Mouse (Mus musculus) kidney, postnatal 4 days (tissue): ENCODE results near the gene Rps26.

Source experiments
- DNase-seq, 2 experiments: peaks; one replicate each; pipeline ENCODE4 v3.0.0; 2021; ENCODE audit warnings: mixed read lengths in 2 of 2

Rps26 gene

DNA sequence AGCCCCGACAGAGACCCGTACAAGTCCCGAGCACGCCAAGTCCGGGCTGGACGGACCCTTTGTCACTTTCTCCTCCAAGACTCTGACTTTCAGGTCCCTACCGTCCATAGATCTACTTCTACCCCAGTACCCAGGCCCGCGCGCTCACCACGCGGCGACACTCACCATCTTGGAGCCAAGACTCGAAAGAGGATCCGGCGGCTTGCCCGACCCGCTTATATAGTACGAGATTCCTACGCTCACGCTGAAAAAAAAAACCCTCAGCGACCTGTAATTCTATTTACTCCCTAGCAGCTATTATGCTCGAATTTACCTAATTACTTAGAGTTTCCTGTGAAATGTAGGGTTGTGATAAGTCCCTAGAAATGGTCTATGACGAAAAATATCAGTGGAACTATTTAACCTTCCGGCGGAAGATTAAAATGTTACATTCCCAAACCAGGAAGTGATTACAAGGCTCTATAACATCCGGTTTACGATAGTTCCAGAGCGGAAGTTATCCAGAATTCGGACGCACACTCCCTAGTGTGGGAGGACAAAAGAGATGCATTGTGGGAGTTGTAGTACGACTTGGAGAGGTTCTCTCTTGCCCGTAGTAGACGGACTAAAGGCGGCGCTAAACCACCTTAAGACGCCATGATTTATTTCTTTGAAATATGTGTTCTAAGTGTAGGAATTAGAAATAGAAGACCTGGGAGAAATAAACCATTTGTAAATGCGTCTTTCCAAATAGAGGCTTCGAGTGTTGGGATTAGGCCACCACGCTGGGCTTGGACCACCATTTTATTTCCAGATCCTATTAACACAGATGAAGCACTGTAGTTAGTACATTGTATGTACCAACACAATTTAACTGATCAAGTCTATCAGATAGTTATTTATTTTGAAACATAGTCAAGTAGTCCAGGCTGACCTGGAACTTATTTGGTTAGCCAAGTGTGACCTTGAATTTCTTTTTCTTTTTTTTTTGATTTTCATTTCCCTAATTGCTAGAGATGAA is at the start of gene Rps26:
Gene Rps26, minus strand, starts transcription at position 437 of the 1,000 bp plus-strand sequence.
- DNase-seq, result peak; percentile 87 to 93

DNA sequence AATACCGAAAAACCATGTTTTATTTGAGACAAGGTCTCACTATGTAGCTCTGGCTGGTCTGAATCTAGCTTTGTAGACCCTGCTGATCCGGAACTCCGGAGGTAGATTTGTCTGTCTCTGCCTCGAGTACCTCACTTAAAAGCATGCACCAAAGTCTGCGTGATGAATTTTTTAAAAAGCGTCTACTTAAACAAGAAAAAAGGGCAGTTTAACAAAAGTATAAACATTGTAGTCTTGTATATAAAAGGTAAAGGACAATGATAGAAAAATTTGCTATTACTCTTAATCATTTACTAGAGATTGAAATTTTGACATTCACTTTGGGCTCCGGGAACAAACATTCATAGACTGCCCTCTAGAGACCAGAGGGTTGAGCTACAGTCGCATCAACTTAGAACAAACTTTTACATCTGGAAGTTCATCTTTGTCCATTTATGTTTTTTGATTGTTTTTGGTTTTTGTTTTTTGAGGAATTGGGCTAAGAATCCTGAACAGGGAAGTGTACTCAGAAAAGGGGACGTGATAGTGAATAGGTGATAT is 48.0 kb upstream of the Rps26 start:
- DNase-seq, result peak in 1 of 2 experiments; percentile 43

DNA sequence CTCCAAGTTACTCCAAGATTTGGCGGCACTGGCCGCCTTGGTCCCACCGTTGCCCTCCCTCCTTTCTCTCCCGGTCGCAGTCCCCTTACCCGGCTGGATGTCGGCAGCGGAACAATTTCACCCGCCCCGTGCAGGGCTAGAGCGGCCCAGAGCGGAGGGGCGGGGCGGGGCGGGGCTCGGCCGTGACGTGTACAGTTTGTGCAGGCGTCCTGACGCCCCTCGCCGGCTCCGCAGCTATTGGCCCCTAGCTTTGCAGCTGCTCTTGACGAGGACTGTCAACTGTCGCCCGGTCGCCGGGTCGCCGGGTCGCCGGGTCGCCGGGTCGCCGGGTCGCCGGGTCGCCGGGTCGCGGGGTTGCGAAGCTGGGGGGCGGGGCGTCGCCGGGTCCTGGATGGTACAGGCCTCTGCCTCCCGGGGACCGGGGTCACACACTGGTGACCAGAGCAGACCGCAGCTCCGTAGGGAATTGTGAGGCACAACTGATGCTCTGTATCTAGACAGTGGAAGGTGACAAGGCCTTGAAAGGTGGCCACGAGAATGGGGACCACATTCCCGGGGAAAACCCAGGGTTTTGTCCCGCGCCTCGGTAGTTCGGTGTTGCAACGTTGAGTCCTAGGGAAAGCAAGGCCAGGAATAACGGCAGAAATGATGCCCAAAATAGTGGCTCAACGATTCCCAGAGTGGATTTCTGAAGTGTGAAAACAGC is 47.4 kb upstream of the Rps26 start, which contains the start of gene Suox:
Gene Suox, minus strand, starts transcription at position 311 of the 706 bp plus-strand sequence.
- peak; percentile 88 to 92 for DNase-seq

DNA sequence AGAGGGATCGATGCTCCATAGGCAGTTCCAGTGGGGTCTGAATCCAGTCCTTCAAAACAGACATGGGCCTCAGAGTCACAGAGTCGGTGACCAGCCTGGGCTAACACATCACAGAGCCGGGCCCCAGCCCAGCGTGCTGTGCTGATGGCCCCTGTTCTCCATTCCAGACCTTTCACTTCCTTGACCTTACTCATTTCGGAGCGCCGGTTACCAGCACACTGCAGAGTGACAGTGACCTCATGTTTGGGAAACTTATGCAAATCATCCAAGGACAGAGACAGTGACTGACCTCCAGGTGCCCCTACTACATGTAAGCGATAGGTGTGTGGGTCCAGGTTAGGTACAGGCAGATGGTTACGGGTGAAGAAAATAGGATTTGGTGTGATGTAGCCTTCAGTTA is 44.6 kb upstream of the Rps26 start:
- DNase-seq, result no peak

DNA sequence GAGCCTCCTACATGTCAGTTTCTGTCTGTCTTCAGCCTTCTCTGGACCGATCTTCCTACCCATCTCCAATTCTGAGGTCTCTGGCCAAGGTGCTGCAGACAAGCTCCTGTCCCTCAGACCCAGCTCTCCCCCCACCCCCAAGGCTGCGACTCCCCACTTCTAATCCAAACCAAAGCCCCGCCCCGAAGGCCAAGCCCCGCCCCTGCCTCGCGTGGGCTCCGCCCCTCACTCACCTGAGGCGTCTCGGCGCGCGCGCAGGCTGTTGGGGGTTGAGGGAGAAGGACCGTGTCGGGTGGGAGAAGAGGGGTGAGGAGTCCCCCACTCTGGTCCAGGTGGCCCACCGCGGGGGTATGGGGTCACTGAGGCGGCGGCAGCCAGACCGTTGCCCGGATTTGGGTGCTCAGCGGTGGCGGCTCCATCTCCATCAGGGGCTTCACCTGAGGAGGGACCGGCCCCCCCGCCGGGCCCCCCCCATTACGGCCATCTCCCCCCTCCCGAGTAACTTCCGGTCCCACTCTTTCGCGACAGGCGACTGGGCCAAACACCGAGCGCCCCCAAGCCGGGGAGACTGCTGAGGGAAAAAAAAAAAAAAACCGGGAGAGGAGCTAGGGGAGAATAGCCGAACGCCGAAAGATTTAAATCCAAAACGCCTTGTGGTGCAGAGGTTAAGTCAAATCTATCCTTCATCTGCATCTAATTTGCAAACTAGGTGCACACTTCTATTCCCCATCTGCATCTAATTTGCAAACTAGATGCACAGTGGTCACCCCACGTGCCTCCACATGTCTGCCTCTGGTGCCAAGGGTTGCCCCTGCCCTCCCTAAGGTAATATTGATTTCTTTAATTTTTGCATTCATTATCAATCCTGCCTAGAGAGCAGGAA is 42.5 kb upstream of the Rps26 start:
- peak; percentile 85 to 87 for DNase-seq

DNA sequence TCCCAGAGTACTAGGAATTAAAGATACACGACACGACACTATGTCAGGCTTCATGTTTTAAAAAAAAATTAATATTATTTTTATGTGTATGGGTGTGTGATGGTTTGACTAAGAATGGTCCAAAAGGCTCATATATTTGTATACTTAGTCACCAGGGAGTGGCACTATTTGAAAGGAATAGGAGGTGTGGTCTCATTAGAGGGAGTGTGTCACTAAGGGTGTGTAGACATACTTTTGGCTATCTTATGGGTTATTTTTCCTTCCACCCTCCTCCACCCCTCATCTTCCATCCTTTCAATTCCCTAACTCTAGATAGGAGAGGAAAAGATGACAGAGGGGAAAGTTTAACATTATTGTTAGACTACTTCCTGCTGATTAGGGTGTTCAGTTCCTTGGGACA is 39.3 kb upstream of the Rps26 start:
- DNase-seq, result no peak

DNA sequence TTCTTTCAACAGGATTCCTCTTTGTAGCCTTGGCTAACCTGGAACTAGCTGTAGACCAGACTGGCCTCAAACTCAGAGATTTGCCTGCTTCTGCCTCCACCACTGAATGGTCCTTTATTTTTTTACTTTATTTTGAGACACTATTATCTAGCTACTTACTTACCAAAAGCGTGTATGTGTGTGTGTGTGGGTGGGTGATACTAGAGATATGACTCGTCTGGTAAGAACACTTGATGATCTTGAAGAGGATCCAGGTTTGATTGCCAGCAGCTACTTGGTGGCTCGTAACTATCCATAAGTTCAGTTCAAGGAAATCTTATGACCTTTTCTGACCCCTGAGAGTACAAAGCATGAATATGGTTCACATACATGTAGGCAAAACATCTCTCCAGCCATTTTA is 38.8 kb upstream of the Rps26 start:
- DNase-seq, result no peak

DNA sequence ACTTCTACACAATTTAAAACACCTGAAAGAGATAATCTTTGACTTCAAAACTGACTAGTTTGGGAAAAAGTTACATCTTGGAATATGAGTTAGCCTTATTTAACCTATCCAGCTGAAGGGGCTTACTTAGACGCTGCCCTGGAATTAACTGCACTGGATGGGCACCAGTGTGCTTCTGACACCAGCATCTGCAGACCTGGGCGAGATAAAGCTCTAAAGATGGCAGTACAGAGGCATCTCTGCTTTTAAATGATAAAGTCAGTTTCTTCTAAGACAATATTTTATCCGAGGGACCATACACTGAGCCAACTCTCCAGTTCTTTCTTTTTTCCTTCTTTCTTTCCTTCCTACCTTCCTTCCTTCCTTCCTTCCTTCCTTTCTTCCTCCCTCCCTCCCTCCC is 38.3 kb upstream of the Rps26 start:
- no peak for DNase-seq

DNA sequence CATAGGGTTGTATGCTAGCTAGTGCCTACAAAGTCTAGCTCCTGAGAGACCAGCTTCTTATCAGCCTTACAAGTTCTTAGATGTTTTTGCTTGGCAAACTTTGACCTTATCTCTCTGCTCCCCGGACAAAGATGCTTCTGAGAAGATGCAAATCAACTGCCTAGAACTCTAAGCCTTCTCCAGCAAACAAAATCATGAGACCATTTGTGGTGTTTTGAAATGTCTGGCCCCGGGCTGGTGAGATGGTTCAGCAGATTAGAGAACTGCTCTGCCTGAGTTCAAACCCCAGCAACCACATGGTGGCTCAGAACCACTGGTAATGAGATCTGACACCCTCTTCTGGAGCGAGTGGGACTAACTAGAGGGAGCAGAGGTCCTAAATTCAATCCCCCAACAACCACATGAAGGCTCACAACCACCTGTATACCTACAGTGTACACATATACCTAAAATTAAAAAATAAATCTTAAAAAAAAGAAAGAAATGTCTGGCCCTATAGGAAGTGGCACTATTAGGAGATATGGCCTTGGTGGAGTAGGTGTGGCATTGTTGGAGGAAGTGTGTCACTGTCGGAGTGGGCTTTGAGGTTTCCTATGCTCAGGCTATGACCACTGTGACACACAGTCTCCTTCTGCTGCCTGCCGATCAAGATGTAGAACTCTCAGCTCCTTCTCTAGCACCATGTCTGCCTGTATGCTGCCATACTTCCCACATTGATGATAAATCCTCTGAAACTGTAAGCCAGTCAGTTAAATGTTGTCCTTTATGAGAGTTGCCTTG is 37.1 kb upstream of the Rps26 start:
- no peak for DNase-seq

DNA sequence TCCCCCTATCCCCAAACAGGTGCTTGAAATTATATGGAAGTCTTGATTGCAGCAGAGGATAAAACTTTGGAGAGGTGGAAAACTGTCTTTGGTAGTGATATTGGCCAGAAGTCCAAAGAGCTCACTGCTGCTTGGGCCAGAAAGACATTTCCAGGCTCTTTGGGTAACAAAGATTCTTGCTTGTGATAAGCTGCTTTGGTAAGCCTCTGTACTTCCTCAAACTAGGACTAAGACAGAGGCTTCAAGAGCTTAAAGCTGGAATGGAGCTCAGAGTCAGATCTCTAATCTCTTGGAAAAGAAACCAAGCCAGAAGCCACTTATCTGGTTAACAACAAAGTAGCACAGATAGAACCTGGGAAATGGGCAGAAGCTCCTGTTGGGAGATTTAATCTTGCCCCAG is 35.9 kb upstream of the Rps26 start:
- DNase-seq, result no peak

DNA sequence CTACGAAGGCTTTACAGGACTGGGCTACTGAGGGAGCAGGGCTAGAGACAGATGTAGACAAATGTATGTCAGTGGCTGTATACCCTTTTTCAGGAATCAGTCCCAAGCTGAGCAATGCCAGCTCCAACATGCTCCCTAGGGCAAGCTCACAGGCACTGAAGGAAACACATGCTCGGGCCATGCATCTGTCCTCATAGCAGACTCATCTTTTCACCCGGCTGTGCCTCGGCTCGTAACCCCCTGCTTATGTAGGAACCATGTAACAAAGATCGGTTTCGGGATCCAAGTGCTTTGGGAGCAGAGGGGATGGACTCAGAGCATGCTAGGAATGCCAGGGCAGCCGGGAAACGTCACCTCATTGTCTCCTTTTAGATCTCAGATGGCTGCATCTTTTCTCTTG is 32.9 kb upstream of the Rps26 start:
- DNase-seq, result no peak

DNA sequence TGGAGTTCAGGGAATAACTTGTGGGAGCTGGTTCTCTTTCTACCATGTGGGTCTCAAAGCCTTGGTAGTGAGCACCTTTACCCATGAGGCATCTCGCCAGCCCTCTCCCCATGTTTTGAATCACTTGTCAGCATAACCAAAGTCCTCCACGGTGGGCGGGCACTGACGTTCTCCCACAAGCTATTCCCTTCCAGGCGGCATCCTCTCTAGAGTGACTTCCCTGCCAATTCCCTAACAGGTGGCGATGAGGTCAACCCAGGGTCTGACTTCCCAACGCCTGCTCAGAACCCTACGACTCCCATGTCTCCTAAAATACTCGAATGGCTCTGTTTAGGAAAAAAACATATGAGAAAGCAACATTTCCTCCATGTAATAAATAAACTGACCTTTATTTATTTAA is 31.3 kb upstream of the Rps26 start:
- DNase-seq, result peak in 1 of 2 experiments; percentile 13

DNA sequence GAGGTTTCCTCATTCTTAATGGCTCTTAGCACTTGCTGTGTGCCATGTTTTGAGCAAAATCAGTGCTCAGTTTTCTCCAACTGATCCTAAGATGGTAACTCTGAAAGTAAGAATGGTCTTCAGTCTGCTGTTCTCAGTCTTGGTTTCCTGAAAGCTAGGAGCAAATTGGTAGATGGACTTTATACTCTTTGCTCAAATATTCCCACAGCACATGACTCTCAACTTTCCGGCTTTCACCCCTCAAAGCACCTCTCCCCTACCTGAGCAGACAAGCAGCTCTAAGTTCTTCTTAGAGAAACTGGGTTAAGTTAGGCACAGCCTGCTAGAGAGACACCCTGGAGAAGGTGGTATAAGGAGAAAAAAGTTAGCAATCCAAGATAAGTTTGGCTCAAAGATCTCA is 30.2 kb upstream of the Rps26 start:
- DNase-seq, result no peak

DNA sequence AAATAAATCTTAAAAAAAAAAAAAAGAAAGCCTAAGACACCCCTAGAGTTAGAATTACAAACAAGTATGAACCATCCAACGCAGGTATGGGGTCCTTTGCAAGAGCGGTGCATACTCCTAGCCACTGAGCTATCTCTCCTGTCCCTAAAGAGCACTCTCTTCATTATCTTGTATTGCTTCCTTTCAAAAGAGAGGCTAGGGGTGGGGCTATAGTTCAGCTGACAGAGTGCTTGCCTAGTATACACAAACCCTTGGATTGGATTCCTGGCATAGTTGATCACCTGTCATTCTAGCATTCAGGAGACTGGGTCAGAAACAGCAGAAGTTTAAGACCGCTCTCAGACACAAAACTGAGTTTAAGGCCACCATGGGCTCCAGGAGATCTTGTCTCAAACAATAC is 28.7 kb upstream of the Rps26 start:
- DNase-seq, result no peak

DNA sequence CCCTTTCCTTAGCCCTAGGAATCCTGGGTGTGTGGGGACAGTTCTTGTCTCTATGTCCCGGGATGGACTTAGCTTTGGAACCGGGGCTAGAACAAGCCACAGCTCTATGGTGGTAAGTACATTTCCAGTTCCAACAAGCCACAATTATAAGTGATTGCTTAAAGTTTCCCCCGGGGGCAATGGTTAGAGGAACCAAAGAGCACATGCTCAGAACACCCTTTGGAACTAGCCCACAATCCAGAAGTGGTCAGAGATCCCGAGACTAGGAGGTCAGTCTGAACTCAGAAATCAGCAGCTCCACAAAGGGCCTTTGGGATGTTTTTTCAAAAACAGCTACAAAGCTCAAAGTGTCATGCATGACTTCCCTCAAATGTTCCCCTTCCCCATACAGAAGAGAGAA is 27.3 kb upstream of the Rps26 start:
- DNase-seq, result peak in 1 of 2 experiments; percentile 16

DNA sequence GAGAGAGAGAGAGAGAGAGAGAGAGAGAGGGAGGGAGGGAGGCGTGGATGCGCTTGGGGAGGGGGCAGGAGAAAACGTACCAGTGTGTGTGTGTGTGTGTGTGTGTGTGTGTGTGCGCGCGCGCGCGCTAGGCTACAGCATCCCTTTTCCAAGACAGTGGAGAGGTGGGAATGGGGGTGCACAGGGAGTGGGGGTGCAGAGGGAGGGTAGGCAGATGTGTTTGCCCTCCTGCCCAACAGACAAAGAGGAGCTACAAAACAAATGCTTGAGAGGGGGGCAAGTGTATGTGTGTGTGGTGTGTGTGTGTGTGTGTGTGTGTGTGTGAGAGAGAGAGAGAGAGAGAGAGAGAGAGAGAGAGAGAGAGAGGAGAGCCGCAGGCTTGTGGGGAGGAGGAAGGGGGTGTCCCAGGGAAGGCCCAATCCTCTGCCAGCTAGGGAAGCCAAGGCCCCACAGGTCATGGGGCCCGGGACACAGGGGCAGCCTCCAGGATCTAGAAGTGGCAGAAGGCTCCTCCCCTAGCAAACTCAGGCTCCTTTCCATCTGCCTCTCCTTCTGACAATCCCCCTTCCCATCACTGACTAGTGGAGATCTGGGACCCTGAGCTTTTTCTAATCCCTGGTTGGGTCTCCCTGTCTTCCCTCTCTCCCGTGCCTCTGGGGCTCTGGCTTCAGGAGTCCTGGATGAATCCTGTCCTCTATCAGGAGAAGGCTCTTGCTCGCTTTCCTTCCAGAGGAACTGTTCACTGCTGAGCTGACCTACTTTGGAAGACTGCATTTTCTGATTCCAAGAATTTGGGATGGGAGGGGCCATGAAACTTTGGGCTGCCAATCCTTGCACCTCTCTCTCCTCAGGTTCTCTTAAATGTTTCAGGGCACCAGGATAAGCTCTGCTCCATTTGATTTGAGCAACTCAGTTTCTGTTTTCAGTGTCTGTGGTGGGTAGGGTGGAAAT is 19.9 kb upstream of the Rps26 start:
- DNase-seq, result peak; percentile 44 to 59

DNA sequence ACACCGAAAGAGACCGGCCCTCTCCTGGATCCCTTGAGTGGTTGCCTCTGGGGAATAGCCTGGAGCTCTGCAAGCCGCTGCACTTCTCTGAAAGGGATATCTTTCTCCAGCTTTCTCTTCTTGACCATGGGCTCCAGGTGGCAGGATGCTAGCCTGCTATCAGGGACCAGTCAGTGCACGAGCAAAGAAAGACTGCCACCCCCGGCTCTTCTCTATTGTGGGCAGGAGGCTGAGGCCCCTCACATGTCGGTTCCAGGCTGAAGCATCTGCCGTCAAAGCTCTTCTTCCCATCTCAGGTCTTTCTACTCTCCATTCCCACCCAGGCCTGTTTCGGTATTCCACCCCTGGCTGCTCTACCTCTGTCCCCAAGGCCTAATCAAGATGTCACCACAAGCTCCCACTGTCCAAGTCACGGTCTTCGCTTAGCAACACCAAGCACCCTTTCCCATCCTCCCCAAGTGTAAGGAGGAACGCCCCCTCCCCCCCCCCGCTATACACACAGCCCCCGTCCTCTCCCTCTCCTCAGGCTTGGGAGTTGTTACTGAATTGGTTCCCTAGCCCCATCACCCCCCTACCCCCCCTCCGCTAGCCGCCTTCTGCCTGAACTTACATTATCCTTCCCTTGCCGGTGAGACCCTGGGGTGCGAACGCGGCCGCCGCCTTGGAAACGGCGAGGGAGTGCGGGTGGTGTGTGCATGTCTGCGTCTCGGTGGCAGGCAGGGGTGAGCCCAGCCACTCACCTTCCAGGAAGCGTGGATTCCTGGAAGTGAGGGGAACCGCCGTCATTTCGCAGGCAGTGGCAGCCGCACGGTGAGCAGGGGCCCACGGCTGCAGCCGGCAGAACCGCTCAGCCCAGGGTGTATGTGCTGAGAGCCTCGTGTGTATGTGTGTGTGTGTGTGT is 18.8 kb upstream of the Rps26 start, which contains the start of gene Ikzf4:
Gene Ikzf4, minus strand, starts transcription at position 881 of the 901 bp plus-strand sequence.
- peak; percentile 63 to 73 for DNase-seq

DNA sequence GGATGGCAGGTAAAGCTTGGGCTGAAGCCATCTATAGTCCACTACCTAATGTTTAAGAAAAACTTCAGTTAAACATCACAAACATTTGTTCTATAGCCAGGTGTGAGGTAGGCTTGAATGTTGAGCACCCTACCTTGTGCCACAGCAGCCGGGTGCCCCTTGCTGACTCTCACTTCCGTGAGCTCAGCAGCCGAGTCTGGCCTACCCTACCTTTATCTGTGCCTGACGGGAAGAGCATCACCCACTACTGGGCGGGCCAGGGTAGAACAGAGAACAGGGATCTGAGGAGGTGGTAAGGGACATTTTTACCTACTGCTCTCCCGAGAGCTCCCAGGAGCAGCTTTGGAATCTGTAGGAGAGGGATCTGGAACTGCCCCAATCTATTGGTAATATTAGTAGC is 16.2 kb upstream of the Rps26 start:
- no peak for DNase-seq

DNA sequence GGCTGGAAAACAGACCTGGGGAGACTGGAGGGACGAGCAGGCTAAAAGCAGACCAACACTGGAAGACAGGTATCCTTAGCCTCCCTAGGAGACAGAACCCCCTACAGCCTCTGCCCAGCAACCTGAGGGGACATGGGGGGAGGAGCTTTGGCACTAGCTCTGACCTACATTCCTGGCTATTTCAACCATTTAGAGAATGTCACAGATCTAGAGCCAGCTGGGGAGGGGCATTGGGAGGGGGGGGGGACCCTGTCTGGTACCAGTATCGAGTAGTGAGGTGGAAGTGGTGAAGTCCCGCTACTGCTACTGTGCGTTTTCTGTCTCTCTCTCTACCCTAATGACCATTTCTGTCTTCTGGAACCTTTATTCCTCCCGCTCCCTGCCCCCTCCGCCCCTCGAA is 15.3 kb upstream of the Rps26 start:
- DNase-seq, result no peak
